Mouse (Mus musculus) cerebellum, adult 2 months (tissue): ENCODE data around the gene Dnajb14.

Source experiments
- CTCF ChIP-seq: fragments of 200-500 bp; IDR thresholded peaks from 2 replicates; pipeline ENCODE4 v1.5.1; 2011; ENCODE audit warnings: low read depth, mild to moderate bottlenecking, control low read depth, low read length, moderate library complexity, borderline replicate concordance; ENCODE audit not compliant: insufficient read depth
- POLR2A ChIP-seq: fragments of 200-500 bp; IDR thresholded peaks from 2 replicates; pipeline ENCODE4 v1.6.1; 2011; ENCODE audit warnings: low read length, control low read depth, borderline replicate concordance; ENCODE audit not compliant: insufficient read depth

- no peak for TF ChIP-seq CTCF
- TF ChIP-seq POLR2A = no peak
Measured at GRCm38 (mm10) chr3:137946827-137947226, 79.4 kb downstream of the Dnajb14 start.
